Mouse (Mus musculus): Measurements from ENCODE around the gene Mbip.
A peak's percentile ranks its signal among the peaks of the same experiment; 100 is the strongest.

The Mbip gene

DNA sequence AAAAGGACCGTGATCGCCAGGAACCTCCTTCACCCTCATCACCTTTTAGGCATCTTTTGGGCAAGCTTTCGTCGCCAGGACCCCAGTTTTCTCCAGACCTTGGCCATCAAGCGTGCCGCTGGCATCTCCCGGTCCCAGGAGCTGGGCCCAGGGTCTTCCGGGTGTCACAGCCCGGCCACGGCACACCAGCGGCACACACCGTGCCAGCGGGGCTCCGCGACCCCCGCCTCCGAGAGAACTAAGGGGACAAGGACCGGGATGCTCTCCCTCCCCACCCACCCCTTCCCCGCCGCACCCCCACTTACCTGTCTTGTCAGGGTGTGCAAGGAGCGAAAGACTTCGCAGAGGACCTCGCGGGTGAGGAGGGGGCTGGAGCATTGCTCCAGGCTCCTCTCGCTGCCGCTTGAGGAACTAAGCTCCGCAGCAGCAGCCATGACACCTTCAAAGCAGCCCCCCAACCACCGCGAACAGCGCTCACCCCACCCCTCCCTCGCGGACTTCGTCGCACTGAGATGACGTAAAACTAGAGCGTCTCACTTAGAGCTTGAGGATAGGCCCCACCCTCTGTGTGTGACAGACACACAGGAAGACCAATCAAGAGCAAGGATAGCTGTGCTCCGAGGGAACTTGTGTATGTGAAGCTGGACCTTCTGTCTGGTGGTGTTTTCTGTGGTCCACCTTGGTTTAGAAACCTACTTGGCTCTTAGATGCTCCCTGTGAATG, at the start of gene Mbip:
Mbip (minus strand) TSS at position 528 of the 723 bp plus-strand sequence.
- DNase-seq, result peak; percentile 97

DNA sequence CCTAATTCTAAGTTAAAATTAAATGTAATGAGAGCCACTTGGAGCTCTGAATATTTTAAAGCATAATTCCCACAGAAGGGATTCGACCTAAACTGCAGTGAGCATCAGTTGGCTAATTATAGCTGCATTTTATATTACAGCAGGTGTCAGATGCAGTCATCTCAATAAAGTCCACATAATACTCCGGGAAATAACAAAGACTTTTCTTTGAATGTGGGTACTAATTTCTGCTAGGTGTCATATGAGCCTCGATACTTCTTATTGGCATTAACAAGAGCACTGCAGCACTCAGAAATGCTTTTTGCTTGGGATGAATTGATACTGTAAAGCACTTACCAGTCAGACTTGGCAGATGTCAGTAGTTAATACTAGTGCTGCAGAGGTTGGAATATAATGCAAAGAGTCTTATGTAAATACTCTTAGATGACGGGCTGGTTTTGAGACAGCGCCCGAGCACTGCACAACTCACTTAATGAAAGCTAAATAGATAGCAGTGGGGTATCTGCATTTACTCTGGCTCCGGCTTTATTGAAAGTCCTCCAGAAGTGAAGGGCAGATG, 42.0 kb upstream of the Mbip start:
- no peak for DNase-seq

DNA sequence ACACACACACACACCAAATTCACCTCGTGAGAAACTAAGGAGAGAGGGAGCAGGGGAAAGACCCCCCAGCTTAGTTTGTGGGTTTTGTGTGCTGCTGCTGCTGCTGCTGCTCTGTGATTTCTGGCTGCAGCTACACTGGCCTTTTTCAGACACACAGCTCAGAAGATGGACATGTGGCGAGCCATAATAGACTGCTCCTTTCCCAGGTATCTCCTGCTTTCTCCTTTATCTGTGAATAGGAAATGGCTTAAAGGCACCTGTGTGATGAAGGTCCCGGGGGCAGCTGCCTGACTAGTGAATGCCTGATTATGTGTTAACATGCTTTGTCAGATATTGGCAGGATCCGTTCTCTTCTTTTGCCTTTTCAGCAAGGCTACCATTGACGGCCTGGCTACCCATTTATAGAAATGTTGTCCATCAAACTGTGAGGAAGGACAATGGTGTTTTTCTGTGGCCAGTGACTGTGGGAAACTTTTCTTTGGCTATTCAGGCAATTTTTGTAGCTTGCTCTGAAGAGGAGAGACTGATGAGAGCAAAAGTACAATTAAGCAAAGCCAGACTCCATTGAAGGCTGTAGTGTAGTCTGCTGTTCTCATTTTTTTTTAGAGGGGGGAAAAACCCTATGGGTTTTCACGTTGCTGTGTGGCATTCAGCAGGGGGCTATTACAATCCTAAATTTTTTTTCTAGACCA, 41.4 kb upstream of the Mbip start:
- no peak for DNase-seq

DNA sequence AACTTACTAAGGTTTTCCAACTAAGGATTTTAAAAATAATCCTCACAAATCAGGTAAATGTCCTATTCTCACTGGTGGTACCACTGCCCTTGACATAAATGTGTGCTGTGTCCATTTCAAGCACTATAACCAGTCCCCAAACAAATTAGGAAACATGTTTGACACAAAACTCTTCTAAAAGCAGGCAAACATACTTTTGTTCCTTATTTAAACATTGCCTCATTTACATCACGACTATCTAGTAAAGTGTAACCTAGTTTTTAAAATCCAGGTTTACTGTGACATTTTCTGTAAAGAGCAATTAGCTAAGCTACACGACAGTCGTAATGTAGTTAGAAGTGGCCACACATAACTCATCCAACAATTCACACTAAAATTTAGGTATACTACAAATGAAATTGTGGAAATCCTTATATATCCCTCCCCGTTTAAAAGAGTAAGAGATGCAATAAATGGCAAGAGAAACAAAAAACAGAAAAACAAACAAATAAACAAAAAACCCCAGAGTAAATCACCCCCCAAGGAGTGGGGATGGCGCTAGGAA, 851 bp downstream of the Mbip start:
- DNase-seq, result no peak

DNA sequence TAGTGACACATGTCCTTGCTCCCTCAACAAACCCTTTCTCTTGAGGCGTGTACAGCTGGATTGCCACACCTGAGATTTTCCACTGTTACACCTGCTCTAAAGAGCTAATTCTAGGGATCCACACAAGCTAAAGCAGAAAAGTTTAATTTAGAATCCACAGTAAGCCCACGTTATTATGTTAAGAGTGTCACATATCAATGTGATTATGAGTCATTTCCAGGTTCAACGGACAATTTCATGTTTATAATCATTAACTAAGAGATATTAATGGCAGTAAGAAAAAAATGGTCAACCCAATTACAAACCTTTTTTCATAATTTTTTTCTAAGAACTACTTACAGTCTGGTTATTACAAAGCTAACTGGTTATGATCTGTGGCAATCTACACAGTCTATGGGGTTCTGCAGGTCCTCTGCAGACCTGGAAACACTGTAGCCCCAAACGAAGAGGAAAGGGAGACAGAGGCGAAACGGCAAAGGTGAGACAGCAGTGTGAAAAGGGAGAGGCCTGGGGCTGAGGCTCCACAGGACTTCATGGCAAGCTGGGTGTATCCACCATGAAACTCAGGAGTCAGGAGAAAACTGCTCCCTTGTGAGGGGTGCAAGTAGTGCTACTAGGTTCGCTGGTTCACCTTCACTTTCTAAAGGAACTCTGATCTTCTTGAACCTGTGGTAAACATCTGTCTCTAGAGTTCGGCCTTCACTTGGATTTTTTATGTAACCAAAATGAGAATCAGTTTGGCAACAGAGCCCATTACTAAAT, 6.2 kb downstream of the Mbip start:
- DNase-seq, result no peak

- DNase-seq, result no peak
Observed at GRCm38 (mm10) chr12:56333461-56333860, 12.2 kb downstream of the Mbip start.

GRCm38 (mm10) chr12:56332475-56332874, 13.2 kb downstream of the Mbip start:
- no peak for DNase-seq

GRCm38 (mm10) chr12:56327448-56327998, 18.2 kb downstream of the Mbip start:
- no peak for DNase-seq

DNA sequence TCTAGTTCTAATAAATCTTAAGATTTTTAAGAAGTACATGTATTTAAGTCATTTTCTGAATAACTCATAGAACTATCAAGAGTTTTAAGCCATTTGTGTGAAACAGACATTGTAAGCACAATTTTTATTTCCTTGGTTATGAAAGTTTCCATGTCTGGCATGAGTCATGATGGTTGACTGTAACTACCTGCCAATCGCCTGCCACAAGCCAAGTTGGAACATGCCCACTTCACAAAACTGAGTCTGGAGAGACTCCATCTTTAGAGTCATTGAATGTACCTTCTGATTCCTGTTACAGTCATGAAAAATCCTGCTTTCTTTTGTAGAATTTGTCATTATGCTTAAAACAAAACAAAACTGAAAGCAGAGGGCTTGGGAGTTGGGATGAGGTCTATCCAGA, 19.8 kb downstream of the Mbip start:
- DNase-seq, result no peak

- DNase-seq, result no peak
Observed at GRCm38 (mm10) chr12:56318941-56319340, 26.8 kb downstream of the Mbip start.

DNA sequence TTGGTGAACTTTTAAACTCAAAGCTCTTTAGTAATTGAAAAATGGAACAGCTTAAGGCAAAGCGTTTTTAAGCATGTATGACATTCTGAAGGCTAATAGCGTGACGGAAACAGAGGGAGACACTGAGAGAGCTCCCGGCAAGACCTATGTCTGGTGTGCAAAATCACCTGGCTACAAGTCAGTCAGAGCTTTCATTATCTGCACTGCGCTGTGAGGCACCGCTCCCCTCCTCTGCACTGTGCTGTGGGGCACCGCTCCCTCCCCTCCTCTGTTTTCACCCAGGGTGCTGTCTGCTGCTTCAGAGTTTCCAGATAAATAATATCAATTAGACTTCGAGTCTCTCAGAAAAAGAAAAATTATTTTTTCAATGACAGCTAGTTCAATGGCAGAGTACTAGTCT, 27.6 kb downstream of the Mbip start:
- DNase-seq, result no peak

GRCm38 (mm10) chr12:56305758-56306157, 39.9 kb downstream of the Mbip start:
- DNase-seq, result no peak

DNA sequence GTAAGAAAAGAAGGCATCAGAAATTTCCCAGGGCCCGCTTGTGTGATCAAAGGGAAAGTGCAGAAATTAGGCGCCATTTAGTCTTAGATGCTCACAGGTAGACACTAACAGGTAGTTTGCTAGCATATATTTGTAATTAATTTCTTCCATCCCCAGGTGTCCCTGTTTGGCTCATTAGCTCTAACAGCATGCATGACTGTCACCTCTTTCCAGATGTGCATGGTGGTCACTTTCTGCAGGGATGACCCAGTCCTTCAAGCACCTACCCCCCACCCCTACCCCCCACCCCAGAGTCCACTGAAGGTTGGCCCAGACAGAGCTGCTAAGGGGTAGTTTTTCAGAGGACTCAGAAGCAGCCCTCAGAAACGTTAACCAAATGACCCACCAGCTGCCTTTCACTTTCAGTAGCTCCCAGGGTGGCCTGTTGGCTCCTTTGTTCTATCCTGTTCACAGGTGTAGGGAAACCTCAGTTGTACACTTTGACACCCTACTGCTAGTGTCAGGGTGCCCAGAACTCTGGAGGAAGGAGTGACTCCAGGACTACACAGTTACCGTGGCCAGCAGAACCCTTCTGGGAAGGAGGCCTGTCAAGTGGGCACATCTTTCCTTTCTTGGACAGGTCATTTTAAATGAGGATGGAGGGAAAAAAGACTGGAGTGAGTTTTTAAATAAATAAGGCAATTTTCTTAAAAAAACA, 43.2 kb downstream of the Mbip start:
- DNase-seq, result no peak

DNA sequence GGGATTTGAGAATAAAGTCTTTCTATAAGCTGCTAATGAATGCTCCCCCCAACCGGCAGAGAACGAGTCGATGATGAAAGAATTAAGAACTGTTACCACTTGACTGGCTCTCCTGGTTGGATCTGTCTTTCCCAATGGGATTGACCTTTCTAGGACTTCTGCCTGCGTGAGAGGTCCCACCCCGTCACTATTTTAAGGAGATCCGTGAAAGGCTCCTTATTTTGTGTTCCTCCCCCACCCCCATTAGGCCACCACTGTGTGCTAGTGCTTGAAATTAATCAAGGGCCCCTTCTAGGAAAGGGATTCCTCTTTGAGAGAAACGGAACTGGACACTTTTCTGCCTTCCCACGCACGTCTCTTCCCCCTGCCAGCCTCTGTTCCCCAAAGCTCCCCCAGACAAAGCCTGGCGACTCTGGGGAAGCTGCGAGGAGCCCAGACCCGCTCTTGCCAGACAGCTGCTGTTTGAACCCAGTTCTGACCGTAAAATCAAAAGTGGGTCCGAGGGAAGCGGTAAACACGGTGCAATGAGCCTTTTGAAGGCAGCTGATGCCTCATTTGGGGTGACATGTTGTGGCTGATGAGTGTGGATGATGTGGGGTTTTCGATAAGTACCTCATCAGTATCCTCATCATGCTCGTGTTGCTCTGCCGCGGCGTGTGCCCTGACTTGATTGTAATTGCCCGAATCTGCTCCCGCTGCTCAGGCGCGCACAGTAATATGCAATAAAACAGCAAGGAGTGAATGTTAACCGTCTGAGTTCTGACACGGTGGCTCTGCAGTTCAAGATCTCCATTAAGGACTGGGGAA, 44.0 kb downstream of the Mbip start:
- DNase-seq, result no peak

DNA sequence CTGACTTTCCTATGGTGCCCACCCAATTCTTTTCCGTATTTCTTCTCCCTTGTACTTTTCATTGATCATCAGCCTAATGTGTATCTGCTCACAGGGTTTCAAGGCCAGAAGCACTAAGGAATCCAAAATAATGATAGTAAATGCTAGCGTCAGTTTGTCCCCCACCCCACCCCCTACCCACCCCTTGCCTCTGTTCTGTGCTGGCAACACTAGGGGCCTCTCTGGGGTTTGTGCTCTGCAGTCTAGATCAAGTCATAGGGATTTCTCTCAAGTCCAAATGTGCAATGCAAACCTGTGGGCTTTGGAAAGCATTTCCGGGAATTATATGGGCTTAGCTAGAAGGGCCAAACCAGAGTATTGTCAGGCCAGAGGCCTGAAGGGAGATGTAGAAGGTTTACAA, 46.1 kb downstream of the Mbip start:
- no peak for DNase-seq

GRCm38 (mm10) chr12:56298919-56299318, 46.8 kb downstream of the Mbip start:
- DNase-seq, result no peak

DNA sequence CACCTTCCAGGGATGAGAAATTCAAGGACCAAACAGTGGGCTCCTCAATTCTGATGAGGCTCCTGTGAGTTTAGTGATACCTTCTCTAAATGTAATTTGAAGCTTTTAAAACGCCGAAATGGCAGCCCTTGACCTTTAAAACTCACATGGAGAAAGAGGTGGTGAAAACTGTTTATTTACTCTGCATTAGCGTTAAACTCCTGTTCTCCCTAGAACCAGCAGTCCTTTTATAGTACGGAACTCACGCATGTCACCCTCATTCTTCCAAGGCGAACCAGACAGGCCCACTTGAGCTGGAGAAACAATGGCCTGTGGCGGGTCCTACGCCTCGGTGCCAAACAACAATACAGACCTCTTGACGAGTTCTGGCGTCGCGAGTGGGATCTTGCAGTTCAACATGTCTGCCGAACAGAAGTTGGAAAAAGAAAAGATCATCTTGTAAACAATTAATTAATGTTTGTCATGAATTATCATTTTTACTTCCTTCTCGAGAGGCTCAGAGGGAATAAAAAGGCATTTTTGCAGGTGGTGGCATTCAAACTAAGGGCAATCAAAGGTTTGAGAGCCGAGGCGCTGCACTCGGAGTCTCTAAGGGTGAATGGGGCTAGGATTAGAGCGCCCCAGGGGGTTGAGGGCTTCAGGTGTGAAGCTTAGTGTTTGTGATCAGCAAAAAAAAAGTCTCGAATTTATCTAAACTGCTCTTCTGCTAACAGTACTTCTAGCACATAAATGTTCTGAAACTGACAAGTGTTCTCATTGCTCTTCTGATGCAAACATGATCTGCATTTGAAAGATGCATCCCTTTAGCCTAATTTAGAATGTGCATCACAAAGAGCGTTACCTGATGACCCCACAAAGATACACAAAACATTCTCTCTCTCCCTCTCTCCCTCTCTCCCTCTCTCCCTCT, 47.5 kb downstream of the Mbip start:
- no peak for DNase-seq

GRCm38 (mm10) chr12:56297099-56297498, 48.6 kb downstream of the Mbip start:
- DNase-seq, result no peak

DNA sequence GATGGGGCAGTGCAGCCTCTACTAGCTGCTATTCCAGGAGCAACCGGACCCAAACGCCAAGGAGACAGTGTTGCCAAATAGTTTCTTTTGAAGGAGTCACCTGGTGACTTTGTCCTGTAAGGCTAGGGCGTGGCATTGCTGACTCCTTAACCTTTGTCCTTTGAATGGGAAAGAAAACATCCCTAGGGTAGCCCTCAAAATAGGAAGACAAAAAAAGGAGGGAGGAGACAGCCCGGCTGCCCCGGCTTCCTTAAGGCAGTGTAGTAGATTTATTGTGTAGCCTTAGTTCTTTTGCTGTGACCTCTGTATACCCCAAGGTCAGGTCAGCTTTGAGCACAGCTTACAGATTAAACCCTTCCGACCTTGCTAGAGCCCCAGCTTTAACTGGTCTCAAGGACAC, 49.2 kb downstream of the Mbip start:
- no peak for DNase-seq

DNA sequence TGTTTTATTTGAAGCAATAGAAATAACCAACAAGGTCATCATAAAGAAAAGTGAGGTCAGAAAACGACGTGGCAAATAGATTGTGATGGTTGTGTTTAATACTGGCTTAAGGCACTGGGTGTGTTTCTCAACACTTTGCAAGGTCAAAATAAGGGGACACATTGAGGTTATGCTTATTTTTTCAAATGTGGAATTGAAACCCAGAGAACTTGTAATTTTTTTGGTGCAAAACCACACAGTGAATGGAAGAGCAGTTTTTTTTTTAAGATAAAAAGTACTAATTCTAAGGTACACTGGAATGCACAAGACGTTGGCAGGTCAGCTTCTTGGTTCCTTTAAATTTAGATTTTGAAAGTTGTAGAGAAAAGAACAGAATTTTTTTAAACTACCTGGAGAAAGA, 50.5 kb downstream of the Mbip start:
- DNase-seq, result no peak
